Mouse (Mus musculus) MN1 (cell line): ENCODE results near the gene Ubr1.
A peak's percentile ranks its signal among the peaks of the same experiment; 100 is the strongest.
"Not testable (repeated sequence)": the region's sequence is repeated elsewhere in the genome, so short reads cannot be mapped to it uniquely, and the experiment has no call there.

Experiments
- DNase-seq: peaks from one replicate; pipeline ENCODE4 v3.0.0-alpha.2; 2016; ENCODE audit warnings: low spot score

The Ubr1 gene

GRCm38 (mm10) chr2:120976308-120976707 is 5.8 kb upstream of the Ubr1 start:
- DNase-seq, result peak; percentile 44

GRCm38 (mm10) chr2:120972964-120973363 is 2.4 kb upstream of the Ubr1 start:
- DNase-seq, result no peak

DNA sequence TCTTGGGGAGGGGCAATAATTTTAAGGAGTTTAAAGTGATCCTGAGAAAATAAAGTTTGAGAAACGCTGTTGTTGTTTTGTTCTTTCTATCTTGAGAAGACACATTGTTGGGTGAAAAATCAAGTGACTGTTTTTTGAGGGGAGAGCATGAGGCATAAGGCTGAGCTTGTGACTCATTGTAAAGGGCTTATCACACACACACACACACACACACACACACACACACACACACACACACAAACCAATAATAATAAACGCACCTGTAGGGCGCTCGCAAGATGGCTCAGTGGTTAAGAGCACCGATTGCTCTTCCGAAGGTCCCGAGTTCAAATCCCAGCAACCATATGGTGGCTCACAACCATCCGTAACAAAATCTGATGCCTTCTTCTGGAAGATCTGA is 1.7 kb upstream of the Ubr1 start:
- not testable (repeated sequence) for DNase-seq

- no peak for DNase-seq
Measured at GRCm38 (mm10) chr2:120971766-120972165, 1.3 kb upstream of the Ubr1 start.

DNA sequence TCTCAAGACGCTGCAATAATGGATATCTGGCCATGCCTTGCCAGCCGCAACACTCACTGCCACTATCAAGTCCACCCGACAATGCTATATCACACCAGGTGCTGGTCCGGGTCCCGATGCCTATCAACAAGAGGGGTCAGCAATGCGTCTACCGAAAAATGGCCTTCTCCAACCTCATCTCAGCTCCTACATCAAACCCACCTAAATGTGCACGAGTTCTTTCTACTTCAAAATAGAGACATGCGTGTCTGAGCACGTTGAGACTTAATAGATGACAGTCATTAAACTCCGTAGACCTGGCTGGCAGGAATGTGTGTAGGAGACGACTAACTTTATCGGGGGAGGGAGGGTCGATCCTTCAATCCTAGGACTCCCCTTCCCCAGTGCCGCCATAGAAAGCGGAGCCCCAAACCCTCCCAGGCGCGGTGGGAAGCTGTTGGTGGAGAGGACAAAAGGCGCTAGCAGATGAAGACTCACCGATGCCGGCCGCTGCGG is 423 bp downstream of the Ubr1 start:
- peak; percentile 35 for DNase-seq

DNA sequence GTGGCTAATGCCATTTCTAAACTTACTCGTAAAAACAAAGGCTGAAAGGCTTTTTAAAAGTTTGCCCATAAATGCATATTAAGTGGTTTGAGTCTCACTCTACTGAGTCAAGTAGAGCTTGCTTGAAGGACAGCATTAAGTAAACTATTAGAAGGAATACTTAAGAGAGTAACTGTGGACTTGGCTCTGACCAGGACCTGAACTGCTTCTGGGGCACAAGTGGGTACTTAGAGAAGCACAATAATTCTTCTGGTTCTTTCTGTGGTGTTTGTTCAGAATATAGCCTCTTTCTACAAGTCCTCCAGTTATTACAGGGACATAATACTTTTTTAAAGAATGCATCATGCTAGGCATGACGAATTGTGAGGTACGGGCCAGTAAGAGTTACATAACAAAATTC is 5.0 kb downstream of the Ubr1 start:
- no peak for DNase-seq

DNA sequence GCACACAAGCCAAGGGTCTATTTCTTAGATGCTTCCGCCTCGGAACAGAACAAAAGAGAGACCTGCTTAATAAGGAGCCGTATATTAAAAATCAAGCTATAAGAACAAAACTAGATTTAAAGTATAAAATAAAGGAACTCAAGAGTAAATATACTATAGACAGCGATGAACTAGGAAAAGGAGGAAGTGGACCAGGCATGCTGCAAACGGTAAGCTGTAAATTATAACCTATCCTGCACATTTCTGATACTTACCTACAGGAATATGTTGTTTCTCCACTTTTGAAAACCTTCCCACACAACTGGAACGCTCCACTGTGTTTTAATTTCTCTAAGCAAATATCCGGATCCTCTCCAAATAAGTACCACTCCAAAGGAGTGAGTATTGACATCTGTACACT is 7.4 kb downstream of the Ubr1 start:
- no peak for DNase-seq

DNA sequence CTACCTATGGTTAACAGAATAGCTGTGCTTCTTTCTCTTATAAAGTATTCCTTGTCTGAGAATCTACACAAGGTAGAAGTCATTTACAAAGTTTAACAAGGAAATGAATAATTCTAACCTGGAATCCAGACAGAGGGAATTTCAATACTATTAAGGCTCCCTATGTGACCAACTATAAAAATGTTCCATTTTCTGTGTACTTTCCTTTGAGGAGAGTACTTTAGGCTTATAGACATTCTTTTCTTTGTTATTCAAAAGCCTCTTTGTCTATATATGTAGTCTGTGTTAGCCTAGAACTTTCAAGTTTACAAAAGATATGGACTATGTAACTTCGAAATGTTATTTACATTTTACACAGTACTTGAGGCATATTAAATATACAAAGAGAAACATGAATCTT is 10.3 kb downstream of the Ubr1 start:
- DNase-seq, result no peak

GRCm38 (mm10) chr2:120959827-120960226 is 10.7 kb downstream of the Ubr1 start:
- no peak for DNase-seq

DNA sequence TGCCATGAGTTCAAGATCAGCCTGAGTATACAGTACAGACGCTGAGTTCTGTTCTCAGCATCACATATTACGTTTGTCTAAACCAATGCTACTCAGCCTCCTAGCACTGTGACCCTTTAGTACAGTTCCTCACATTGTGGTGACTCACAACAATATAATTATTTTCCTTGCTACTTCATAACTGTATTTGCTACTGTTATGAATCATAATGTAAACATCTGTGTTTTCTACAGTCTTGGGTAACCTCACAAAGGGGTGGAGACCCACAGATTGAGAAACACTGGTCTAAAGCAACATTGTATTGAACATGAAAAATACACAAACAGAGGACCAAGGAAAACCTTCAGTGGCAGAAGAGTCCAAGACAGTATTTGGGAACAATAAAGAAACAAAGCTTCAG is 11.2 kb downstream of the Ubr1 start:
- DNase-seq, result no peak

- no peak for DNase-seq
Measured at GRCm38 (mm10) chr2:120952176-120952938, 18.2 kb downstream of the Ubr1 start.

GRCm38 (mm10) chr2:120951208-120951607 is 19.3 kb downstream of the Ubr1 start:
- peak; percentile 60 for DNase-seq

GRCm38 (mm10) chr2:120933038-120933437 is 37.5 kb downstream of the Ubr1 start:
- no peak for DNase-seq

- DNase-seq, result no peak
Measured at GRCm38 (mm10) chr2:120909556-120909955, 61.0 kb downstream of the Ubr1 start.

DNA sequence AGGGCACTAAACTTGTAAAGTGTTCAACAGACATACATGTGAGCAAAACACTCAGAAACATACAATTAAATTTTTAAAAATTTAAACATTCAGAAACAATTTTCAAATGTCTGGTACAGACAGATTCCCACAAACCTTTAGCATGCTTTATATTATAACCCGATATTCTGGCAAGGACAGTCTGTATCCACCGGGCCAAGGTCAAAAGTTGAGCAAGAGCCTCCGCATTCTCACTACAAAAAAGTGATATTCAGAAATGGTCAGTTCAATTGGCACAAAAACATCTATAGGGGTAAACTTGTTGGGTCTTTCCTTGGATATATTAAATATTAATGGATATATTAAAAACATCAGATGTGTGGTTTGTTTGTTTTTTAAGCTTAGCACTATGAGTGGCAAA is 74.2 kb downstream of the Ubr1 start:
- no peak for DNase-seq

GRCm38 (mm10) chr2:120887601-120888000 is 82.9 kb downstream of the Ubr1 start:
- no peak for DNase-seq

DNA sequence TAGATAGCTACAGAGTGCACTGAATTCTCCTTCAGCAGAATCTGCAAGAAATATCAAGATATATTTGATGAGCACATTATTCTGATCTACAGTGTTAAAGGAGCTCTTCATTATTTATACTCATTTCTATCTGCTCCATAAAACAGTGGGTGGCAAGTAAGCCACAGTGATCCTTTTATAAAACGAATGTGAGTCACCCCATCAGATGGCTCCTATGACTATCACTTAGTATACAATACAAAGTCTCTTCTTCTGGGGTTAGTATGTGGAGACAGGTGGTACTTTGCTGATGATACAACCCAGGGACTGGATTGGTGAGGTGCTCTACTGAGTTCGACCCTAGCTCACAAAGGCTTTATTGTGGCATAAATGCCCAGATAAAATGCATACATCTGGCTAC is 97.3 kb downstream of the Ubr1 start:
- DNase-seq, result no peak

DNA sequence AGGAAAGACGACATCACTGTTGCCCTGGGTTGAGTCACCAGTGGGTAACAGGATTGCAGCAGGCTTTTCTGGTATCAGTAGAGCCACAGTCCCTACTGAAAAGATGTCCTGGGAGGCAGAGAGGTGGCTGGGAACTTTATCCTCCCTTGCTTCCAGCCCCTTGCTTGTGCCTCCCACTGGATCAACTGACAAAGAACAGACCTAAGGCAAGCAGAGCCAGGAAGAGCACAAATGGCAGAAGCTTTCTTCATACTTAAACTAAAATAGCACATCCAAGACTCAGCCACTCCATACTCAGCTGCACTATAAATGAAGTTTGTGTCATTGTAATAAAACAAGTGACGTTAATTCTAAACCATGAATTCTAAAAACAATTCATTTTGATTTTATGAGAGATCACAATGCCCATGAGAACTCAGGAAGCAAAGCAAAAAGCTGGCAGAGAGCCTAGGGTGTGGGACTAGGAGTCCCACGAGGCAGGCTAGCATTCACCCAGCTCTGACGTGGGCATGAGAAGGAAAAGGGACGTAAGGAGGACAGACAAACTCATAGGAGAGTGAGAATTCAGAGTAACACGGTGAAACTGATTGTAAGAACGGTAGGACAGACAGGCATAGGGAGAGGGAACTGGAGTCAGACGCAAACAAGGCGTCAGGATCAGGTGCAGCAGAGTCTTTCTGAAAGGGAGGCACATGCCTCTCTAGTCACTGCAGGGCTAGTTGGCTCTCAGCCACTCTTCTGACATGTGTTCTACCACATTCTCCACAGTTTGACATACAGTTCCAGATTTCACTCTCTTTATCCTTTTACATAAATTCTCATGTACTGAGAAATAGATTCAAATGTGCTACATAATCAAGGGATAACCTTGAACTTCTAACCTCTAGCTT is 98.8 kb downstream of the Ubr1 start:
- peak; percentile 69 for DNase-seq

- DNase-seq, result peak; percentile 37
Measured at GRCm38 (mm10) chr2:120867336-120867735, 103.2 kb downstream of the Ubr1 start.

GRCm38 (mm10) chr2:120866561-120866960 is 104.0 kb downstream of the Ubr1 start:
- no peak for DNase-seq

DNA sequence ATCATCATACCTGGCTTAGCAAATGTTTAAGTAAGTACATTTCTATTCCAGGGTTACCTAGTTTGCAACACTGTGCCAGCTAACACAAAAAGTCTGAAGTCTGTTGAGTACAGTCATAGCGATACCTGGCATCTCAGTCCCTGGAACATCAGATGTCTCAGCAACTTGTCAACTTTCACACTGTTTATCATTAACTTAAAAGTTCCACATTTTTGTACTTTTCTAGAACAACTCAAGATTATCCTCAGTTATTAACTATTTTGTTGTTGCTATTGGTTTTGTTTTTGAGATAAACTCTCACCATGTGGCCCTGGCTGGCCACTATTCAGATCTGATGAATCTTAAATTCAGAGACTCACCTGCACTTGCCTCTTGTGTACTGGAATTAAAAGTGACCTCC is 107.1 kb downstream of the Ubr1 start:
- DNase-seq, result no peak

DNA sequence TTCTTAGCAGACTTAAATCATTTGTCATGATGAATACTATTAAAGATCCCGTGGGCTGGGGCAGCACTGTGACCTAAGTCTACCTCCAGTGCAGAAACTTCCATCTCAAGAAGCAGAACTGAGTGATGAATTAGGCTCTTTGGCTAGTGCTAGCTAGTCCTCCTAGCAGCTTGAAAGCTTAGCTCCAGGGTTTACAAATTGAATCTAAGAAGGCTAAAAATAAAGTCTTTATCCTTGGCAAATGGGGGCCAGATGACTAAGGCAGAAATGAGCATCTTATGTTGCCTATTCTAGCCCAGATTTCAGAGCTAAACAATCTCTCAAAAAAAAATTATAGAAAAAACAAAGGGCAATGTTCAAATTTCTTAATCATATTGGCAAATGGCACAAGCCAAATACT is 109.8 kb downstream of the Ubr1 start:
- DNase-seq, result no peak

GRCm38 (mm10) chr2:120858131-120858530 is 112.4 kb downstream of the Ubr1 start:
- no peak for DNase-seq
